Mouse (Mus musculus) C2C12 (cell line): ENCODE measurements around the gene Ccl7. TPM values are rescaled to one million over a fixed set of nuclear protein-coding genes. Genes with fewer than 3 reads are reported as not detected.
A peak's percentile ranks its signal among the peaks of the same experiment; 100 is the strongest.

ENCODE experiments used
- H3K27me3 ChIP-seq: one replicate; pipeline ENCODE4 v1.6.1; 2011; ENCODE audit not compliant: control insufficient read depth, insufficient read depth, insufficient read length
- H3K36me3 ChIP-seq: one replicate; pipeline ENCODE4 v1.6.1; 2011; ENCODE audit not compliant: control insufficient read depth, insufficient read depth
- H3K4me3 ChIP-seq: one replicate; pipeline ENCODE4 v1.5.1; 2011; ENCODE audit warnings: mild to moderate bottlenecking, control low read depth; ENCODE audit not compliant: poor library complexity, insufficient read depth, severe bottlenecking
- H3K79me2 ChIP-seq: one replicate; pipeline ENCODE4 v1.6.1; 2011; ENCODE audit not compliant: control insufficient read depth, insufficient read depth
- H3K79me3 ChIP-seq: one replicate; pipeline ENCODE4 v1.6.1; 2011; ENCODE audit warnings: low read depth, control low read depth
- H3ac ChIP-seq: one replicate; pipeline ENCODE3; 2011; ENCODE audit warnings: low read depth; ENCODE audit not compliant: control insufficient read depth, insufficient read length
- CEBPB ChIP-seq: IDR thresholded peaks from one replicate; pipeline ENCODE4 v1.6.1; 2011; ENCODE audit warnings: low read depth, mild to moderate bottlenecking, control low read depth, moderate library complexity
- CTCF ChIP-seq: IDR thresholded peaks from one replicate; pipeline ENCODE4 v1.5.1; 2011; ENCODE audit not compliant: control insufficient read depth, insufficient read depth, insufficient read length
- FOSL1 ChIP-seq: IDR thresholded peaks from one replicate; pipeline ENCODE4 v1.8.0; 2011; ENCODE audit warnings: mild to moderate bottlenecking, low read length; ENCODE audit not compliant: poor library complexity, insufficient read depth, severe bottlenecking
- MAX ChIP-seq: IDR thresholded peaks from one replicate; pipeline ENCODE4 v1.6.1; 2011; ENCODE audit warnings: mild to moderate bottlenecking, control low read depth
- MYOD1 ChIP-seq: IDR thresholded peaks from one replicate; pipeline ENCODE4 v1.6.1; 2011; ENCODE audit warnings: low read depth; ENCODE audit not compliant: control insufficient read depth, insufficient read length
- MYOG ChIP-seq: IDR thresholded peaks from one replicate; pipeline ENCODE4 v1.6.1; 2011; ENCODE audit not compliant: control insufficient read depth, insufficient read length; ENCODE audit errors: extremely low read depth
- USF1 ChIP-seq: IDR thresholded peaks from one replicate; pipeline ENCODE4 v1.6.1; 2011; ENCODE audit warnings: low read depth, mild to moderate bottlenecking, control low read depth, moderate library complexity
- polyA plus RNA-seq: library from polyadenylated mRNA; unstranded; fragments of >200 nt; fragmentation: generic; extraction: Trizol; gene quantifications from one replicate; pipeline ENCODE4 v1.2.1, GENCODE M21; 2012; ENCODE audit warnings: missing spikeins

The Ccl7 gene
- polyA plus RNA-seq, 1 experiment, result 14.8 TPM

DNA sequence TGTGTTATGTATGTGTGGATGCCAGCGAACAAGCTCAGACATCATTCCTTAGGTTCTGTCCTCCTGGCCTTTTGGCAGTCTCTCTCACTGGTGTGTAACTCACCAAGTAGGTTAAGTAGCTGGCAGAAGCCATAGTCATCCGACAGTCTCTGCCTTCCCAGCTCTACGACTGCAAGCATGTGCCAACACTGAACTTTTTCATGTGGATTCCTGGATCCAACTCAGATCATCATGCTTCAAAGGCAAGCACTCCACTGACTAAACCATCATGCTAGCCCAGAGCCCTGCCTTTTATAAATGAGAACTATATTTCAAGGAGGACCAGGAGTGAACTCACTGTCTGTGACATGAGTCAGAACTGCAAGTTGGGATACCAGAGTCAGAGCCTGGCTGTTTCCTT is 28.2 kb downstream of the Ccl7 start:
- no peaks in the 10 kb centered on the region for H3K27me3 ChIP-seq
- H3K36me3 ChIP-seq, result no peaks in the 10 kb centered on the region
- H3ac ChIP-seq, result no peak overlapping the region
- TF ChIP-seq MYOD1 (no peak), CTCF (no peak), FOSL1 (no peak), CEBPB (no peak), MYOG (no peak), USF1 (no peak), MAX (no peak)
- no peak overlapping the region for H3K4me3 ChIP-seq
- no peaks in the 10 kb centered on the region for H3K79me2 ChIP-seq
- H3K79me3 ChIP-seq, result no peaks in the 10 kb centered on the region

DNA sequence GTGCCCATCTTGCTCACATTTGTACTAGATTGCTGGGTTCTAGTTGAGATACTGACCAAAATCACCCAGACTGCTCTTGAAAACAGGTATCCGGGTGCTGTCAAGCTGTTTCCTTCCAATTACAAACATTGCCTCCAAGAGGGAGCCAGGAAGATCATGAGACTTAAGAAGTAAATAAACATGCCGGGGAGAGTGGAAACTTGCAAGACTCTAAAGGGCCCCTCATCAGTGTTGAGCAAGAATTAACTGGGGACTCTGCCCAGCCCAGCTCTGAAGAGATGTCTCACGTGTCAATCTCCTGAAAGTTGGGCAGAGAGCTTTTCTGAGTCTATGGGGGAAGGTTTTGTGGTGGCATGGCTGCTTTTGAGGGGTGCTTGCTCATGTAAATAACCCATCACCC is 31.5 kb downstream of the Ccl7 start:
- Histone ChIP-seq H3K79me2 (no peaks in the 10 kb centered on the region), H3K79me3 (no peaks in the 10 kb centered on the region), H3K4me3 (no peak overlapping the region), H3K27me3 (no peaks in the 10 kb centered on the region), H3ac (no peak overlapping the region), H3K36me3 (no peaks in the 10 kb centered on the region)
- TF ChIP-seq CTCF (no peak), MYOG (no peak), FOSL1 (no peak), MYOD1 (no peak), USF1 (no peak), CEBPB (no peak)

DNA sequence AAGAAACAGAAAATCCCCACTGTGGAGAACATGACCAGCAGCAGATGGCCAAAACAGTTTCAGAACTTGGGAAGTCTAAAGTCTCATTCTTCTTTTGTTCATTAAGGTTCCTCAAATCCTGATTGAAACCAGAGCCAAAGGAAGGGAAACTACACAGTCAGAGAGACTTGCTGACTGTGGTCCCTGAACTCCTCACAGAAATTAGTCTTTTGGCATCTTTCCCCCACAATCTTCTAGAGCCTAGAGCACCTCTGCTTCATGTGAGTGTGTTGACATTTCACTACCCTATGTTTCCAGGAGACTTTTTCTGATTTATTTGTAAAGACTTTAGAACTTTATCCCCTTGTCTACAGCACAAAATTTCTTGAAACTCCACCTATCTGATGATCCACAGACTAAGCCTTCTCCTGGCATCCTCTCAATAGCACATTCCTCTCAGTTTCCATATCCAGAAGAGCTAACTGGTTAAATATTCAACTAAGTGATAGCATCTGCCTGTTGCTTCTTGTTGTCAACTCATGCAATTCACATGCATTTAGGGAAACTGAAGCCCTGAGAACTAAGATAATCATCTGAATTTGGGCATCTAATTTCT is 32.7 kb downstream of the Ccl7 start:
- H3K36me3 ChIP-seq, result no peaks in the 10 kb centered on the region
- H3K27me3 ChIP-seq, result no peaks in the 10 kb centered on the region
- no peaks in the 10 kb centered on the region for H3K79me3 ChIP-seq
- H3K4me3 ChIP-seq, result no peak overlapping the region
- H3K79me2 ChIP-seq, result no peaks in the 10 kb centered on the region
- TF ChIP-seq FOSL1 (no peak), USF1 (no peak), CEBPB (no peak)
- no peak overlapping the region for H3ac ChIP-seq

- H3K27me3 ChIP-seq, result no peaks in the 10 kb centered on the region
- no peaks in the 10 kb centered on the region for H3K36me3 ChIP-seq
- no peak overlapping the region for H3K4me3 ChIP-seq
- no peak overlapping the region for H3ac ChIP-seq
- peak; percentile 18 for TF ChIP-seq FOSL1
- peak; percentile 88 for TF ChIP-seq CEBPB
- no peak for TF ChIP-seq CTCF
- TF ChIP-seq MYOD1, result no peak
- no peaks in the 10 kb centered on the region for H3K79me3 ChIP-seq
- H3K79me2 ChIP-seq, result no peaks in the 10 kb centered on the region
Observed at GRCm38 (mm10) chr11:82080865-82081264, 35.4 kb downstream of the Ccl7 start.

DNA sequence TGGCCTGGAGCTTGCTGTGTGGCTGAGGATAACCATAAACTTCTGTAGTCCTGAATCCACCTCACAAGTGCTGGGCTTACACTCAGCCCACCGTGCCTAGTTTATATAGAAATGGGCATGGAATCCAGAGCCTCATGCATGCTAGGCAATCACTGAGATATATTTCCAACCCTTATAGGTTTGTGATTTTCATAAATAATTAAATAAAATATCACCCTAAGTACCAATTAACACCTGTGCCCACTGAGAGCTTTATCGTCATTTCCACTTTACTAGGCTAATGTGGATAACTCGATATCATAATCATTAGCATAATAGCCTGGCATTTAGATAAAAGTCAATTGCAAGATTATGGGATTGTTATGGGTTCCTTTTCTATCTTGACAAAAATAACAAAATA is 38.8 kb downstream of the Ccl7 start:
- no peak for TF ChIP-seq CTCF
- no peak overlapping the region for H3K4me3 ChIP-seq
- H3K79me3 ChIP-seq, result no peaks in the 10 kb centered on the region
- no peaks in the 10 kb centered on the region for H3K27me3 ChIP-seq
- no peak overlapping the region for H3ac ChIP-seq
- no peaks in the 10 kb centered on the region for H3K36me3 ChIP-seq
- H3K79me2 ChIP-seq, result no peaks in the 10 kb centered on the region

Other genes with a start within 250 kb of the Ccl7 start
- not detected for gene 5530401A14Rik, start 185.0 kb upstream of the Ccl7 start, polyA plus RNA-seq
- not detected for gene Asic2, start 77.3 kb upstream of the Ccl7 start, polyA plus RNA-seq
- gene Ccl2, start 10.1 kb upstream of the Ccl7 start, polyA plus RNA-seq, result 31.4 TPM
- not detected for gene Gm17268, start 7.2 kb upstream of the Ccl7 start, polyA plus RNA-seq
- gene Ccl11, start 12.1 kb downstream of the Ccl7 start, polyA plus RNA-seq, result 0.04 TPM
- not detected for gene Ccl12, start 56.1 kb downstream of the Ccl7 start, polyA plus RNA-seq
- gene Ccl8, start 69.5 kb downstream of the Ccl7 start, polyA plus RNA-seq, result 1.8 TPM